Mouse (Mus musculus): ENCODE measurements at regions not wholly inside any gene's neighbourhood (a gene's known extent, or its start where the extent isn't known, plus 50 kb on each side); places are given as distances from the start of the nearest gene placed in this dataset.
A peak's percentile ranks its signal among the peaks of the same experiment; 100 is the strongest.

- Histone ChIP-seq H3K9me3 (ENCODE audit: low read length) (no peaks in the 10 kb centered on the region), H3K4me1 (ENCODE audit: insufficient read depth, low read length) (no peaks in the 10 kb centered on the region), H3K9ac (replicated peaks; ENCODE audit: low read length, poor library complexity, severe bottlenecking) (no peak overlapping the region), H3K4me2 (ENCODE audit: low read depth, low read length, poor library complexity, severe bottlenecking) (no peak overlapping the region), H3K27ac (ENCODE audit: low read depth, low read length) (no peak overlapping the region), H3K4me3 (ENCODE audit: low read depth, low read length) (no peak overlapping the region), H3K27me3 (ENCODE audit: insufficient read depth, low read length) (no peaks in the 10 kb centered on the region), H3K36me3 (ENCODE audit: insufficient read depth, low read length) (no peaks in the 10 kb centered on the region)
- ATAC-seq (ENCODE audit: low FRiP score) (no peak), DNase-seq (ENCODE audit: low spot score) (no peak)
- no peak for TF ChIP-seq CTCF (IDR thresholded peaks at IDR 0.05)
Observed at GRCm38 (mm10) chr4:18620361-18620760, 984.9 kb upstream of the Gm12353 start.

DNA sequence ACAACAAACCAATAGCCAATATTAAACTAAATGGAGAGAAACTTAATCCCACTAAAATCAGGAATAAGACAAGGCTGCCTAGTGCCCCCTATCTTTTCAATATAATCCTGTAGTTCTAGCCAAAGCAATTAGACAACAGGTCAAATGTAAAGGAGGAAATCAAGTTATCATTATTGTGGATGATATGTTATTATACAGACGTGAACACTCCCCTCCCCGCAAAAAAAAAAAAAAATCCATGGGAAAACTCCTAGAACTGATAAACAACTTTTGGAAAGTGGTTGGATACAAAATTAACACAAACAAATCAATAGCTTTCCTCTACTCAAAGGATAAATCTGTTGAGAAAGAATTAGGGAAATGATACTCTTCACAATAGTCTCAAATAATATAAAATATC lies 966.2 kb upstream of the Gm12353 start:
- no peaks in the 10 kb centered on the region for H3K9me3 ChIP-seq (ENCODE audit: low read length)
- no peak overlapping the region for H3K27ac ChIP-seq (ENCODE audit: low read depth, low read length)
- TF ChIP-seq CTCF (IDR thresholded peaks at IDR 0.05), result no peak
- no peaks in the 10 kb centered on the region for H3K4me1 ChIP-seq (ENCODE audit: insufficient read depth, low read length)
- H3K4me2 ChIP-seq (ENCODE audit: low read depth, low read length, poor library complexity, severe bottlenecking), result no peak overlapping the region
- H3K36me3 ChIP-seq (ENCODE audit: insufficient read depth, low read length), result no peaks in the 10 kb centered on the region
- no peak overlapping the region for H3K4me3 ChIP-seq (ENCODE audit: low read depth, low read length)
- no peak overlapping the region for H3K9ac ChIP-seq (replicated peaks; ENCODE audit: low read length, poor library complexity, severe bottlenecking)
- no peak for ATAC-seq (ENCODE audit: low FRiP score)
- no peak for DNase-seq (ENCODE audit: low spot score)
- H3K27me3 ChIP-seq (ENCODE audit: insufficient read depth, low read length), result no peaks in the 10 kb centered on the region
- 89% methylated on average over 2 of the region's 2 CpGs for WGBS

DNA sequence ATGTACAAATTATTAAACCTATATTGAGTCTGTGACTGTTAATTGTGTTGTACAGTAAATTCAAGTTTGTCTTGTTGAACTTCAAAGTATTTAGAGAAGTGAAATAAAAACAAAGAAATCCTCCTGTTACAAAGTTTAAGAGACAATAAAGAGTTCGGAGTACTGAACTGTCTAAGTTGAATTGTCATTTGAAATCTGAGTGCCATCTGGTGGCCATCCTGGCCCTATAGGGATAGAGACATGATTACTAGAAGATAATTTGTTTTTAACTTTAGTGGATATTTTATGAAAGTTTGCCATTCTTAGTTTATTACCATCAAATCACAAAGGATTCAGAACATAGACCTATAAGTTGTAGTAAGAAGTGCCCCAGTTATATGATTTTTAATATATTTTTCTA lies 956.1 kb upstream of the Gm12353 start:
- Histone ChIP-seq H3K9me3 (ENCODE audit: low read length) (no peaks in the 10 kb centered on the region), H3K27ac (ENCODE audit: low read depth, low read length) (no peak overlapping the region), H3K27me3 (ENCODE audit: insufficient read depth, low read length) (no peaks in the 10 kb centered on the region), H3K4me2 (ENCODE audit: low read depth, low read length, poor library complexity, severe bottlenecking) (no peak overlapping the region), H3K4me3 (ENCODE audit: low read depth, low read length) (no peak overlapping the region), H3K36me3 (ENCODE audit: insufficient read depth, low read length) (no peaks in the 10 kb centered on the region), H3K4me1 (ENCODE audit: insufficient read depth, low read length) (no peaks in the 10 kb centered on the region), H3K9ac (replicated peaks; ENCODE audit: low read length, poor library complexity, severe bottlenecking) (no peak overlapping the region)
- DNase-seq (ENCODE audit: low spot score) (peak; percentile 54), ATAC-seq (ENCODE audit: low FRiP score) (no peak)
- WGBS, result 30% methylated on average over 1 of the region's 1 CpGs
- TF ChIP-seq CTCF (IDR thresholded peaks at IDR 0.05), result peak; percentile 74

GRCm38 (mm10) chr4:18685891-18686544 lies 919.2 kb upstream of the Gm12353 start:
- Histone ChIP-seq H3K27ac (ENCODE audit: low read depth, low read length) (no peak overlapping the region), H3K36me3 (ENCODE audit: insufficient read depth, low read length) (no peaks in the 10 kb centered on the region), H3K4me3 (ENCODE audit: low read depth, low read length) (no peak overlapping the region), H3K9ac (replicated peaks; ENCODE audit: low read length, poor library complexity, severe bottlenecking) (no peak overlapping the region), H3K4me2 (ENCODE audit: low read depth, low read length, poor library complexity, severe bottlenecking) (no peak overlapping the region), H3K4me1 (ENCODE audit: insufficient read depth, low read length) (no peaks in the 10 kb centered on the region), H3K27me3 (ENCODE audit: insufficient read depth, low read length) (no peaks in the 10 kb centered on the region), H3K9me3 (ENCODE audit: low read length) (no peaks in the 10 kb centered on the region)
- TF ChIP-seq CTCF (IDR thresholded peaks at IDR 0.05), result no peak
- no peak for DNase-seq (ENCODE audit: low spot score)
- 48% methylated on average over 3 of the region's 3 CpGs for WGBS
- ATAC-seq (ENCODE audit: low FRiP score), result no peak

GRCm38 (mm10) chr4:18694076-18694475 lies 911.2 kb upstream of the Gm12353 start:
- DNase-seq (ENCODE audit: low spot score), result no peak
- Histone ChIP-seq H3K9ac (replicated peaks; ENCODE audit: low read length, poor library complexity, severe bottlenecking) (no peak overlapping the region), H3K27me3 (ENCODE audit: insufficient read depth, low read length) (no peaks in the 10 kb centered on the region), H3K4me3 (ENCODE audit: low read depth, low read length) (no peak overlapping the region), H3K36me3 (ENCODE audit: insufficient read depth, low read length) (no peaks in the 10 kb centered on the region), H3K9me3 (ENCODE audit: low read length) (no peaks in the 10 kb centered on the region), H3K4me1 (ENCODE audit: insufficient read depth, low read length) (no peaks in the 10 kb centered on the region), H3K27ac (ENCODE audit: low read depth, low read length) (no peak overlapping the region), H3K4me2 (ENCODE audit: low read depth, low read length, poor library complexity, severe bottlenecking) (no peak overlapping the region)
- no peak for ATAC-seq (ENCODE audit: low FRiP score)
- TF ChIP-seq CTCF (IDR thresholded peaks at IDR 0.05), result no peak

GRCm38 (mm10) chr4:18696246-18696645 lies 909.0 kb upstream of the Gm12353 start:
- Histone ChIP-seq H3K4me2 (ENCODE audit: low read depth, low read length, poor library complexity, severe bottlenecking) (no peak overlapping the region), H3K4me1 (ENCODE audit: insufficient read depth, low read length) (no peaks in the 10 kb centered on the region), H3K9ac (replicated peaks; ENCODE audit: low read length, poor library complexity, severe bottlenecking) (no peak overlapping the region), H3K9me3 (ENCODE audit: low read length) (no peaks in the 10 kb centered on the region), H3K36me3 (ENCODE audit: insufficient read depth, low read length) (no peaks in the 10 kb centered on the region), H3K4me3 (ENCODE audit: low read depth, low read length) (no peak overlapping the region), H3K27ac (ENCODE audit: low read depth, low read length) (no peak overlapping the region), H3K27me3 (ENCODE audit: insufficient read depth, low read length) (no peaks in the 10 kb centered on the region)
- no peak for DNase-seq (ENCODE audit: low spot score)
- 68% methylated on average over 3 of the region's 3 CpGs for WGBS
- no peak for ATAC-seq (ENCODE audit: low FRiP score)
- no peak for TF ChIP-seq CTCF (IDR thresholded peaks at IDR 0.05)

Measured in midbrain, postnatal 0 days (tissue).